Mouse (Mus musculus): ENCODE results near the gene Hist1h2ah. TPM values are rescaled to one million over a fixed set of nuclear protein-coding genes. Genes with fewer than 3 reads are reported as not detected.

Gene Hist1h2ah
- total and polyA plus RNA-seq, 2 experiments from 2014 or later: 48.9 TPM; not detected in 1

DNA sequence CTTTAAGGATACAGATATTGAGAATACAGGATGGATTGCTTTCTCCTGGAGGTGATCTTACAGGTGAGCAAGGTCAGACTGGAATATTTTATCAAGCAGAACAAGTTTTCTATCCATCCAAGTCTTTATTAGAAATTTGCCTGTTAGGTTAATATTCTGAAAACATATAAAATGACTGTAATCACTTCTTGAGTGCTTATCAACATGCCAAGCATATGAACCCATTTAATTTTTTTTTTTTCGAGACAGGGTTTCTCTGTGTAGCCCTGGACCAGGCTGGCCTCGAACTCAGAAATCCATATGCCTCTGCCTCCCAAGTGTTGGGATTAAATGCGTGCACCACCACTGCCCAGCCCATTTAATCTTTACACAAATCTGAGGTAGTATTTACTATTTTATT, 1.6 kb upstream of the Hist1h2ah start:
- peak overlapping the region; percentile 54; the same call in 1 of the 2 replicates for H3K4me2 ChIP-seq (ENCODE audit: low read depth, low read length)
- TF ChIP-seq CTCF (IDR thresholded peaks at IDR 0.05; ENCODE audit: low read depth) (no peak), EP300 (IDR thresholded peaks at IDR 0.05; ENCODE audit: low read depth) (no peak)
- no peaks in the 10 kb centered on the region for H3K27me3 ChIP-seq (ENCODE audit: control insufficient read depth, insufficient read depth, low read length)
- ATAC-seq (ENCODE audit: insufficient read depth, low read depth) (no peak), DNase-seq (ENCODE audit: low spot score) (no peak)
- H3K9ac ChIP-seq (replicated peaks; ENCODE audit: low read depth, low read length): no peak overlapping the region
- H3K4me1 ChIP-seq (ENCODE audit: control insufficient read depth, insufficient read depth): peaks cover 20% of the 10 kb centered on the region
- no peak overlapping the region for H3K27ac ChIP-seq (ENCODE audit: low read depth)
- 70% methylated on average over 3 of the region's 3 CpGs for WGBS
- no peaks in the 10 kb centered on the region for H3K36me3 ChIP-seq (replicated peaks; ENCODE audit: control insufficient read depth, insufficient read depth, low read length)
- H3K9me3 ChIP-seq (replicated peaks; ENCODE audit: control insufficient read depth, low read length): no peaks in the 10 kb centered on the region
- H3K4me3 ChIP-seq (ENCODE audit: low read depth, low read length): no peak overlapping the region

DNA sequence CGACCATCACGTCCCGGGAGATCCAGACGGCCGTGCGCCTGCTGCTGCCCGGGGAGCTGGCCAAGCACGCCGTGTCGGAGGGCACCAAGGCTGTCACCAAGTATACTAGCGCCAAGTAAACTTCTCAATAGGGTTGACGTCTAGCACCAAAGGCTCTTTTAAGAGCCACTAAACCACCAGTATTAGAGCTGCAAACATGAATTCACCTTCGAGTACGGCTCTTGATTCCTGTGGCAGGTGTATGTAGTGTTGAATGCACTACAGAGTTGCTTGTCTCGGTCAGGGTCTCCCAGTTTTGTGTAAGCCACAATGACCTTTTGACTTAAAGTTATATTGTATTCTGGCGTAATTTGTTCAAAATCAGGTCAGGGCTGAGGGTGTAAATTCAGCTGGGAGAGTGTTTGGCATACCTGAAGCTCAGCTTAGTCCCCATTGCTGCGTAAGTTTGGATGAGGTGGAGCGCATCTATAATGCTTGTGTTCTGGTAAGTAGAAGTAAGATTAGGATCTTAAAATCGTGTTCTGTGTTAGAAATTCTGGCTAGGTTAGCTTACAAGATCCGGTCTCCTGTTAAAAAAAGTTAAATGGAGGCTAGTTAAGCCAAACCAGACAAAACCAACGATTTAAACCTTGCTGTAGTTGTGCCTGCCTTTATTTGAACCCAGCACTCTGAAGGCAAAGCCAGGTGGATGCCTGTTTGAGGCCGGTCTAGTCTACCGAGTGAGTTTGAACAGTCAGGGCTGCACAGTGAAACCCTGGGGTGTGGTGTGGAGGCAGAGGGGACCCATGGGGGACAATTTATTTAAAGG, 985 bp upstream of the Hist1h2ah start:
- no peak overlapping the region for H3K9ac ChIP-seq (replicated peaks; ENCODE audit: low read depth, low read length)
- H3K4me2 ChIP-seq (ENCODE audit: low read depth, low read length): peak overlapping the region; percentile 54
- TF ChIP-seq CTCF (IDR thresholded peaks at IDR 0.05; ENCODE audit: low read depth): no peak
- TF ChIP-seq EP300 (IDR thresholded peaks at IDR 0.05; ENCODE audit: low read depth): no peak
- WGBS: 6% methylated on average over 20 of the region's 23 CpGs
- H3K4me3 ChIP-seq (ENCODE audit: low read depth, low read length): peak overlapping the region; percentile 47
- no peaks in the 10 kb centered on the region for H3K9me3 ChIP-seq (replicated peaks; ENCODE audit: control insufficient read depth, low read length)
- H3K27me3 ChIP-seq (ENCODE audit: control insufficient read depth, insufficient read depth, low read length): no peaks in the 10 kb centered on the region
- H3K4me1 ChIP-seq (ENCODE audit: control insufficient read depth, insufficient read depth): peaks cover 19% of the 10 kb centered on the region; the same call in 1 of the 2 replicates
- no peaks in the 10 kb centered on the region for H3K36me3 ChIP-seq (replicated peaks; ENCODE audit: control insufficient read depth, insufficient read depth, low read length)
- ATAC-seq (ENCODE audit: insufficient read depth, low read depth) (peak; percentile 28), DNase-seq (ENCODE audit: low spot score) (no peak)
- H3K27ac ChIP-seq (ENCODE audit: low read depth): peak overlapping the region; percentile 55

DNA sequence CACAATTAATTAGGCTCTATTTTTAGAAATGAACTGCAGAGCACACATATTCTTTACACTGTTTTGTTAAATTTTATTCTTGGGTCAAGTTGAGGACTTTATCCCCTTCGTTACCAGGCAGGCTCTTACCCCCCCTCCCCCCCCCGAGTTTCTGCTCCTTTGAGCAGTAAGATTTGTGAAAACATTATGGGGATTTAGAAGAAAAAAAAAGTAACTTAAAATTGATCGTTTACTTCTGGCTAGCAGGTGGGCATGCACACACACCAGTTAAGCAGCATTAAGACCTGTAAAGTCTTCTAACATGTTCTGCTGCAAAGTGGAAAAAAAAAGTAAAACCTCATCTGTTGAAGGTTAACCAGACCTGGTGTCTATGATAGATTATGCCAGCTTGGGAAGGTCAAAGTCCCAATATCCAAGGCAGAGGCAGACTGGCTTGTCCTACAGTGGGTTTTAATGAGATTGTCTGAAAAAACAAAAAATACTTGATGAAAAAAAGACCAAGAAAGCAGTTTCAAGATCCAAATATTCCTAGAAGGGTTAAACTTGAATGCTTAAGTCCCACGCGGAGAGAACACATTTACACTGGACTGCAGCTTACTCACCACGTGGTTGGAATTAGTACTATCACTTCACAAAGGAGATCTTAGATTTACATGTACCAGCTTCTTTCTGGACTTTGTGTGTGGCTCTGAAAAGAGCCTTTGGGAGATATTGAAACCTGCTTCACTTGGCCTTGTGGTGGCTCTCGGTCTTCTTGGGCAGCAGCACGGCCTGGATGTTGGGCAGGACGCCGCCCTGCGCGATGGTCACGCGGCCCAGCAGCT, 713 bp downstream of the Hist1h2ah start:
- peak overlapping the region; percentile 47 for H3K4me3 ChIP-seq (ENCODE audit: low read depth, low read length)
- H3K9ac ChIP-seq (replicated peaks; ENCODE audit: low read depth, low read length): peak overlapping the region; percentile 52
- H3K4me2 ChIP-seq (ENCODE audit: low read depth, low read length): peak overlapping the region; percentile 52
- no peak; the same call in 1 of the 2 replicates for ATAC-seq (ENCODE audit: insufficient read depth, low read depth)
- DNase-seq (ENCODE audit: low spot score): no peak
- WGBS: 3% methylated on average over 12 of the region's 14 CpGs
- TF ChIP-seq EP300 (IDR thresholded peaks at IDR 0.05; ENCODE audit: low read depth) (no peak), CTCF (IDR thresholded peaks at IDR 0.05; ENCODE audit: low read depth) (no peak)
- H3K36me3 ChIP-seq (replicated peaks; ENCODE audit: control insufficient read depth, insufficient read depth, low read length): no peaks in the 10 kb centered on the region
- H3K9me3 ChIP-seq (replicated peaks; ENCODE audit: control insufficient read depth, low read length): no peaks in the 10 kb centered on the region
- peak overlapping the region; percentile 55; the same call in 1 of the 2 replicates for H3K27ac ChIP-seq (ENCODE audit: low read depth)
- no peaks in the 10 kb centered on the region for H3K27me3 ChIP-seq (ENCODE audit: control insufficient read depth, insufficient read depth, low read length)
- H3K4me1 ChIP-seq (ENCODE audit: control insufficient read depth, insufficient read depth): peaks cover 8% of the 10 kb centered on the region; the same call in 1 of the 2 replicates

DNA sequence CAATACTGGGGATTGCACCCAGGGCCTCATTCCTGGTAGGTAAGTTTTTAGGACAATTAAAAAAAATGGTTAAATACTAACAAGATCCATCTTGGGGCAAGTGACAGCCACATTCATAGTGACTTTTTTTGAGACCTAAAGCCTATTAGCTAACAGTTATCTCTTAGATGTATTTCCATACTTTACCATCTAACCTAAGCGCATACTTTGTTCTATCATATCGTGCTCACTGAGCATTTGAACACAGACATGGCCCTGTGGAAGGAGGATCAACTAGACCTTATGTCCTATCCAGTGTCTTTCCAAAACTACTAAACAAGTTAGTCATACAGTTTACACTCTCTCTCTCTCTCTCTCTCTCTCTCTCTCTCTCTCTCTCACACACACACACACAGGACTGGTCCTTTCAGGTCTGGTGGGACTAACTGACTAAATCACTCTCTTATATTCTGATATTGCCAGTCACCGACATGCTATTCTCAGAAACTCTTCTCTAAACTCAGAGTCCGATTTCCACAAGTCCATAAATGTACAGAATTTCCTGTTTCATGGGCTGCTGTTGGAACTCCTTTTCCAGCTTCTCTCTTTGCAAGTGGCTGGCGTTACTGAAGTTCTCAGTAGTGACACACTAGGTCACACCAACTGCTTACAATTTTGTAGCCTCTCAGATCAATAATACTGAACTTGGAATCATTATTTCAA, 1.5 kb downstream of the Hist1h2ah start:
- Histone ChIP-seq H3K4me1 (ENCODE audit: control insufficient read depth, insufficient read depth) (peaks cover 8% of the 10 kb centered on the region; the same call in 1 of the 2 replicates), H3K27me3 (ENCODE audit: control insufficient read depth, insufficient read depth, low read length) (no peaks in the 10 kb centered on the region), H3K36me3 (replicated peaks; ENCODE audit: control insufficient read depth, insufficient read depth, low read length) (no peaks in the 10 kb centered on the region), H3K4me2 (ENCODE audit: low read depth, low read length) (peak overlapping the region; percentile 52; the same call in 1 of the 2 replicates), H3K9ac (replicated peaks; ENCODE audit: low read depth, low read length) (no peak overlapping the region), H3K27ac (ENCODE audit: low read depth) (no peak overlapping the region), H3K9me3 (replicated peaks; ENCODE audit: control insufficient read depth, low read length) (no peaks in the 10 kb centered on the region), H3K4me3 (ENCODE audit: low read depth, low read length) (no peak overlapping the region)
- DNase-seq (ENCODE audit: low spot score) (no peak), ATAC-seq (ENCODE audit: insufficient read depth, low read depth) (no peak)
- 52% methylated on average over 5 of the region's 5 CpGs for WGBS
- no peak for TF ChIP-seq EP300 (IDR thresholded peaks at IDR 0.05; ENCODE audit: low read depth)
- no peak for TF ChIP-seq CTCF (IDR thresholded peaks at IDR 0.05; ENCODE audit: low read depth)

DNA sequence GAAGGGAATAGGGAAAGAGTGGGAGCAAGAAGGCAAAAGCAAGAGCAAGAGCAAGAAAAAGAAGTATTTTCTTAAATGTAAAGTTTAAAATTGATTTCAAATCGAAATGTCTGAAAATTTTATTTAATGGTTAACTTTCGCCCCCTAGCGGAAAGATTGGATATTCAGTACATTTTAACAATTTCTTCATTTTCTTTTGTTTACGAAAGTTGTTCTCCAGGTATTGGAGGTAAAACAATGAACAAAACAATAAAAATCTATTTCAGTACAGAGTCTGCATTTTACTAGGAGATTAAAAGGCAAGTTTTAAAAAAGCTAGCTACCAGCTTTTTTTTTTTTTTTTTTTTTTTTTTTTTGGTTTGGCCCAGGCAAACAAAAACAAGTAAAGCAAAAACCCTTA, 4.9 kb downstream of the Hist1h2ah start:
- Histone ChIP-seq H3K27me3 (ENCODE audit: control insufficient read depth, insufficient read depth, low read length) (no peaks in the 10 kb centered on the region), H3K4me3 (ENCODE audit: low read depth, low read length) (no peak overlapping the region), H3K4me2 (ENCODE audit: low read depth, low read length) (no peak overlapping the region), H3K27ac (ENCODE audit: low read depth) (no peak overlapping the region), H3K9me3 (replicated peaks; ENCODE audit: control insufficient read depth, low read length) (no peaks in the 10 kb centered on the region), H3K9ac (replicated peaks; ENCODE audit: low read depth, low read length) (no peak overlapping the region), H3K36me3 (replicated peaks; ENCODE audit: control insufficient read depth, insufficient read depth, low read length) (no peaks in the 10 kb centered on the region), H3K4me1 (ENCODE audit: control insufficient read depth, insufficient read depth) (0 out of 2 replicates have a peak, but pooled peaks cover 4% of the 10 kb centered on the region)
- no peak for ATAC-seq (ENCODE audit: insufficient read depth, low read depth)
- 11% methylated on average over 4 of the region's 4 CpGs for WGBS
- no peak for DNase-seq (ENCODE audit: low spot score)
- no peak for TF ChIP-seq EP300 (IDR thresholded peaks at IDR 0.05; ENCODE audit: low read depth)
- peak; percentile 27; the same call in 1 of the 2 replicates for TF ChIP-seq CTCF (IDR thresholded peaks at IDR 0.05; ENCODE audit: low read depth)

Measured in heart, postnatal 0 days (tissue).